Mouse (Mus musculus) neural tube, embryonic 14.5 days (tissue): Measurements from ENCODE around the gene Pzp. TPM values are rescaled to one million over a fixed set of nuclear protein-coding genes. Genes with fewer than 3 reads are reported as not detected.

ENCODE experiments used
- ATAC-seq: fragments of 200-750 bp; cut with Nextera tagmentation; 2 replicates; pipeline ENCODE4 v1.8.0; 2017; ENCODE audit warnings: low read depth, mild to moderate bottlenecking, moderate TSS enrichment, moderate library complexity
- H3K27ac ChIP-seq: fragments of 300-500 bp; sonication (generic); 2 replicates; pipeline ENCODE4 v1.5.1; 2014; ENCODE audit warnings: low read depth, mild to moderate bottlenecking, control low read depth, low read length, moderate library complexity, mixed read lengths
- H3K27me3 ChIP-seq: fragments of 300-500 bp; sonication (generic); 2 replicates; pipeline ENCODE4 v1.6.1; 2014; ENCODE audit warnings: low read length; ENCODE audit not compliant: control insufficient read depth, insufficient read depth
- H3K36me3 ChIP-seq: fragments of 300-500 bp; sonication (generic); 2 replicates; pipeline ENCODE4 v1.6.1; 2014; ENCODE audit warnings: low read length, mixed read lengths; ENCODE audit not compliant: control insufficient read depth, insufficient read depth
- H3K4me1 ChIP-seq: fragments of 300-500 bp; sonication (generic); 2 replicates; pipeline ENCODE4 v1.6.1; 2014; ENCODE audit warnings: low read length; ENCODE audit not compliant: control insufficient read depth, insufficient read depth
- H3K4me2 ChIP-seq: fragments of 300-500 bp; sonication (generic); 2 replicates; pipeline ENCODE4 v1.6.1; 2014; ENCODE audit warnings: mild to moderate bottlenecking, low read depth, low read length, control low read depth
- H3K4me3 ChIP-seq: fragments of 300-500 bp; sonication (generic); 2 replicates; pipeline ENCODE4 v1.5.1; 2014; ENCODE audit warnings: low read depth, low read length, control low read depth, mixed read lengths
- H3K9ac ChIP-seq: fragments of 300-500 bp; sonication (generic); replicated peaks from 2 replicates; pipeline ENCODE4 v1.6.1; 2014; ENCODE audit warnings: low read depth, mild to moderate bottlenecking, control low read depth, low read length, mixed read lengths
- H3K9me3 ChIP-seq: fragments of 300-500 bp; sonication (generic); 2 replicates; pipeline ENCODE4 v1.6.1; 2016; ENCODE audit warnings: low read length; ENCODE audit not compliant: control insufficient read depth
- WGBS: fragments of 180-500 bp; shearing (Covaris S2); extraction: QIAGEN DNeasy Blood & Tissue Kit; methylation state at CpG from one replicate; pipeline ENCODE4 v1.1.7; 2014; 5-methylcytosine and 5-hydroxymethylcytosine counted together
- polyA plus RNA-seq: library from polyadenylated mRNA; unstranded; fragments of >200 nt; fragmentation: Nextera tagmentation; extraction: Ambion mirVana; gene quantifications from 2 replicates; pipeline ENCODE4 v1.2.1, GENCODE M21; 2014

Pzp gene
- polyA plus RNA-seq, 1 experiment from 2014 or later, result 0.43 TPM

DNA sequence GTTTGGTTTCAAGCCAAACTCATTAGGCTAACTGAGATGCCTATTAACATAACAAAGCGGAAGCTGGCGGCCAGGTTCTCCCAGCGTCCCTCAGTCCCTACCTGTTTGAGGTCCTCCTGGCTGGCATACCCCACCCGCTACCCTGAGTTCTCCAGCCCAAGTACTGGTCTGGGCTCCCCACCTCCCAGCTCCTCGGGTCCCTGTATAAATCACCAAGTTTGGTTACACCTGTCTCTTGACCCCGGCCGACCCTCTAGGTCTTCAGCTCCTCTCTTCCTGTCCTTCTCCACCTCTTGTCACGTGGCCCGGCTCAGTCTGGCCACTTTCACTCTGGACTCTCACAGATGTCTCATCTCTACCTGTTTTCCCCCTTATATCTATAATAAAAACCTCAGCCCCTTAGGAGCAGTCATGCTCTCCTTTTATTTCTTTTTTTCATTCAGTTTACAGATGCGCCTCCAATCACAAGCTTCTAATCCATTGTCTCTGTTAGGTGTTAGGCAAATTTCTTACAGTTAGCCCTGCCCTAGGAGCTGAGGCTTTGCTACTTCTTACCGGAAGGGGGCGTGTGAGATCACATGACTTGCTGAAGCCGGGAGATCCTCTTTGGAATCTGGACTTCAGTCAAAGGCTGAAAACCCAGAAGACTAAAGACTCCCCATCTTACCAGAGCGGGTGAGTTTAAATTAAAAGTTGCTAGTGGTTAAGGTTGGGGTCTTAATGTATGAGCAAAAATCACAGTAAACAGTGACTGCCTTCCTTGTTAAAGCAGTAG lies 80.6 kb downstream of the Pzp start:
- Histone ChIP-seq H3K9ac (no peak overlapping the region), H3K4me2 (peak overlapping the region; percentile 17; the same call in 1 of the 2 replicates), H3K4me1 (no peaks in the 10 kb centered on the region), H3K27me3 (no peaks in the 10 kb centered on the region), H3K36me3 (no peaks in the 10 kb centered on the region), H3K4me3 (no peak overlapping the region), H3K27ac (no peak overlapping the region), H3K9me3 (no peaks in the 10 kb centered on the region)
- WGBS, result 16% methylated on average over 14 of the region's 14 CpGs
- peak; percentile 84 for ATAC-seq

GRCm38 (mm10) chr6:128440238-128440637 lies 86.3 kb downstream of the Pzp start:
- Histone ChIP-seq H3K9ac (no peak overlapping the region), H3K4me3 (no peak overlapping the region), H3K4me2 (no peak overlapping the region), H3K27me3 (no peaks in the 10 kb centered on the region), H3K27ac (no peak overlapping the region), H3K4me1 (peaks cover 6% of the 10 kb centered on the region; the same call in 1 of the 2 replicates), H3K36me3 (peaks cover 3% of the 10 kb centered on the region; the same call in 1 of the 2 replicates), H3K9me3 (no peaks in the 10 kb centered on the region)
- WGBS, result 88% methylated on average over 2 of the region's 2 CpGs
- ATAC-seq, result no peak

DNA sequence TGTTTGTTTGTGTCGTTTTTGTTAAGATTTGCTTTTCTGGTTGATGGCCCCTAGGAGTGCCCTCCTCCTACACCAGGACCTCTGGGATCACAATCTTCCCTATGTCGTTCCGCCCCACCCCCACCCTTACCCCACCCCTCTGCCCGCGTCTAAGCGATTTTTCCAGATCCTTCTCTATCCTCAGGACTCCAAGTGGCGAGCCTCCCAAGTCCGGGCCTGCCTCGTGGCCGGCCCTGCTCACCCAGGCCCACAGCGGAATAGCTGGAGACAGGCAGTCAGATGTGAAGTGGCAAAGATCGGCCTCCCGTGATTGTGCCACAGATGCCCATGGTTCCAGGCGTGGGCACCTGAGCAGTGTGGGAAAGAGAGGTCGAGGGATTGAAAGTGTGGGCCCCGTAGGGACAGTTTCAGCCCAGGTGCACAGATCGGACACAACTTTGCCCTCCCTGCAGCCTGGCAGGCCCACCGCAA lies 87.6 kb downstream of the Pzp start:
- H3K4me1 ChIP-seq, result peaks cover 6% of the 10 kb centered on the region; the same call in 1 of the 2 replicates
- H3K4me3 ChIP-seq, result peak overlapping the region; percentile 99
- H3K36me3 ChIP-seq, result peaks cover 14% of the 10 kb centered on the region; the same call in 1 of the 2 replicates
- H3K27ac ChIP-seq, result peak overlapping the region; percentile 91; the same call in 1 of the 2 replicates
- H3K9me3 ChIP-seq, result no peaks in the 10 kb centered on the region
- H3K4me2 ChIP-seq, result peak overlapping the region; percentile 67
- H3K9ac ChIP-seq, result 0 out of 2 replicates have a peak overlapping the region, but pooled peaks have one; percentile 0
- no peaks in the 10 kb centered on the region for H3K27me3 ChIP-seq
- ATAC-seq, result peak; percentile 58
- 26% methylated on average over 18 of the region's 18 CpGs for WGBS

DNA sequence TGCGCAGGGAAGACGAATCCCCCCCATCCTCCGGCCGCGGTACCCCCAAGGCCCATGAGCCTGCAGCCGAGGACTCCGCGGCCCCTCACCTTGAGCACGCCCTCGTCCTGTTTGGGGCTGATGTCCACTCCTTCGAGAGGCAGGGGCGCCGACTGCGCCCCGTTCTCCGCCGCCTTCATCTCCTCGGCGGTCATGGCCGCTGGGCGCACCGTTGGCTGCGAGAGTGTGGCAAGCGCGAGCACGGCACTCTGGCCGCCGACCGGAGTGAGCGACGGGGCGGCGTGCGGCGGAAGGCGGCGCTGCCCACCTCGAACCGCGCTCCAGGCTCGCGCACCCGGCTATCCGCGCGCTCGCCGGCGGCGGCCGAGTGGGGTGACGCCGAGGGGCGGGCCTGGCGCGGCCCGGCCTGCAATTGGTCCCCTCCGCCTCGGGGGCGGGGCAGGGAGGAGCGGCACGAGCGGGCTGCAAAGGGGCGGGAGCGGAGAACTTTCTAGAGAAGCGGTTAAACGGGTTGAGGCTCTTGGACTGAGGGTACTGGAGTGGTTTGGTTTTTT lies 88.1 kb downstream of the Pzp start, which contains the start of gene Fkbp4:
Gene Fkbp4, minus strand, starts transcription at position 361 of the 554 bp plus-strand sequence.
- H3K4me2 ChIP-seq, result peak within 1 kb of the TSS; percentile 67
- ATAC-seq, result peak; percentile 95
- peaks cover 18% of the 10 kb centered on the region for H3K36me3 ChIP-seq
- H3K4me3 ChIP-seq, result peak within 1 kb of the TSS; percentile 99
- peak within 1 kb of the TSS; percentile 91 for H3K27ac ChIP-seq
- H3K9ac ChIP-seq, result peak within 1 kb of the TSS; percentile 96
- no peaks in the 10 kb centered on the region for H3K27me3 ChIP-seq
- H3K4me1 ChIP-seq, result peaks cover 6% of the 10 kb centered on the region; the same call in 1 of the 2 replicates
- H3K9me3 ChIP-seq, result no peaks in the 10 kb centered on the region
- WGBS, result 1% methylated on average over 30 of the region's 67 CpGs

GRCm38 (mm10) chr6:128437731-128438316 lies 88.7 kb downstream of the Pzp start:
- Histone ChIP-seq H3K36me3 (peaks cover 23% of the 10 kb centered on the region), H3K27me3 (no peaks in the 10 kb centered on the region), H3K9me3 (no peaks in the 10 kb centered on the region), H3K4me3 (peak overlapping the region; percentile 99), H3K4me2 (peak overlapping the region; percentile 67), H3K9ac (peak overlapping the region; percentile 96), H3K27ac (peak overlapping the region; percentile 91), H3K4me1 (peaks cover 6% of the 10 kb centered on the region; the same call in 1 of the 2 replicates)
- WGBS, result under 1% methylated on average over 52 of the region's 52 CpGs
- ATAC-seq, result peak; percentile 77

- Histone ChIP-seq H3K36me3 (peaks cover 28% of the 10 kb centered on the region), H3K27ac (peak overlapping the region; percentile 91), H3K4me1 (peaks cover 6% of the 10 kb centered on the region; the same call in 1 of the 2 replicates), H3K9me3 (no peaks in the 10 kb centered on the region), H3K9ac (peak overlapping the region; percentile 96), H3K4me2 (peak overlapping the region; percentile 67), H3K4me3 (peak overlapping the region; percentile 99), H3K27me3 (no peaks in the 10 kb centered on the region)
- ATAC-seq, result no peak
- 6% methylated on average over 10 of the region's 10 CpGs for WGBS
These were observed 89.2 kb downstream of the Pzp start for GRCm38 (mm10) chr6:128437288-128437687.

- no peaks in the 10 kb centered on the region for H3K27me3 ChIP-seq
- H3K9ac ChIP-seq, result no peak overlapping the region
- peaks cover 6% of the 10 kb centered on the region; the same call in 1 of the 2 replicates for H3K4me1 ChIP-seq
- H3K9me3 ChIP-seq, result no peaks in the 10 kb centered on the region
- H3K4me2 ChIP-seq, result peak overlapping the region; percentile 67
- H3K4me3 ChIP-seq, result peak overlapping the region; percentile 99
- 87% methylated on average over 8 of the region's 8 CpGs for WGBS
- no peak overlapping the region for H3K27ac ChIP-seq
- peaks cover 36% of the 10 kb centered on the region for H3K36me3 ChIP-seq
- ATAC-seq, result no peak
These were observed 90.0 kb downstream of the Pzp start for GRCm38 (mm10) chr6:128436356-128437005.

GRCm38 (mm10) chr6:128435474-128435873 lies 91.0 kb downstream of the Pzp start:
- H3K27me3 ChIP-seq, result no peaks in the 10 kb centered on the region
- ATAC-seq, result no peak
- no peak overlapping the region for H3K4me2 ChIP-seq
- no peak overlapping the region for H3K27ac ChIP-seq
- 84% methylated on average over 5 of the region's 5 CpGs for WGBS
- H3K36me3 ChIP-seq, result peaks cover 42% of the 10 kb centered on the region
- H3K4me1 ChIP-seq, result peaks cover 6% of the 10 kb centered on the region; the same call in 1 of the 2 replicates
- H3K4me3 ChIP-seq, result no peak overlapping the region
- no peak overlapping the region for H3K9ac ChIP-seq
- H3K9me3 ChIP-seq, result no peaks in the 10 kb centered on the region
